Mouse (Mus musculus) intestine, embryonic 15.5 days (tissue): ENCODE data around the gene Prkcg. TPM values are rescaled to one million over a fixed set of nuclear protein-coding genes. Genes with fewer than 3 reads are reported as not detected.

Source experiments
- ATAC-seq: fragments of 200-750 bp; cut with Nextera tagmentation; 2 replicates; pipeline ENCODE4 v1.8.0; 2017; ENCODE audit warnings: moderate TSS enrichment, moderate library complexity
- H3K27ac ChIP-seq: fragments of 300-500 bp; sonication (generic); 2 replicates; pipeline ENCODE4 v1.5.1; 2015; ENCODE audit warnings: mild to moderate bottlenecking, inconsistent platforms
- H3K27me3 ChIP-seq: fragments of 300-500 bp; sonication (generic); replicated peaks from 2 replicates; pipeline ENCODE4 v1.6.1; 2015; ENCODE audit warnings: inconsistent platforms
- H3K36me3 ChIP-seq: fragments of 300-500 bp; sonication (generic); 2 replicates; pipeline ENCODE4 v1.6.1; 2015; ENCODE audit warnings: inconsistent platforms
- H3K4me1 ChIP-seq: fragments of 300-500 bp; sonication (generic); replicated peaks from 2 replicates; pipeline ENCODE4 v1.6.1; 2015; ENCODE audit warnings: inconsistent platforms
- H3K4me2 ChIP-seq: fragments of 300-500 bp; sonication (generic); replicated peaks from 2 replicates; pipeline ENCODE4 v1.6.1; 2015; ENCODE audit warnings: mild to moderate bottlenecking, inconsistent platforms
- H3K4me3 ChIP-seq: fragments of 300-500 bp; sonication (generic); replicated peaks from 2 replicates; pipeline ENCODE4 v1.5.1; 2015; ENCODE audit warnings: inconsistent platforms
- H3K9ac ChIP-seq: fragments of 300-500 bp; sonication (generic); 2 replicates; pipeline ENCODE4 v1.6.1; 2015; ENCODE audit warnings: inconsistent platforms
- H3K9me3 ChIP-seq: fragments of 300-500 bp; sonication (generic); 2 replicates; pipeline ENCODE4 v1.6.1; 2016; ENCODE audit warnings: inconsistent platforms
- WGBS: fragments of 180-500 bp; shearing (Covaris S2); methylation state at CpG from one replicate; pipeline ENCODE4 v1.1.7; 2015; 5-methylcytosine and 5-hydroxymethylcytosine counted together
- polyA plus RNA-seq: library from polyadenylated mRNA; unstranded; fragments of >200 nt; fragmentation: Nextera tagmentation; extraction: Ambion mirVana; gene quantifications from 2 replicates; pipeline ENCODE4 v1.2.1, GENCODE M21; 2015

Gene Prkcg
- polyA plus RNA-seq, 1 experiment from 2014 or later = 0.45 TPM

- H3K27ac ChIP-seq = no peak overlapping the region
- ATAC-seq = no peak
- H3K4me2 ChIP-seq = no peak overlapping the region
- H3K9ac ChIP-seq = no peak overlapping the region
- no peak overlapping the region for H3K4me3 ChIP-seq
- no peaks in the 10 kb centered on the region for H3K9me3 ChIP-seq
- H3K36me3 ChIP-seq = no peaks in the 10 kb centered on the region
- H3K4me1 ChIP-seq = no peaks in the 10 kb centered on the region
- 69% methylated on average over 20 of the region's 20 CpGs for WGBS
- H3K27me3 ChIP-seq = no peaks in the 10 kb centered on the region
Measured at GRCm38 (mm10) chr7:3347366-3348287, 58.6 kb downstream of the Prkcg start.

- H3K27me3 ChIP-seq = no peaks in the 10 kb centered on the region
- H3K4me3 ChIP-seq = no peak overlapping the region
- H3K27ac ChIP-seq = no peak overlapping the region
- no peaks in the 10 kb centered on the region for H3K9me3 ChIP-seq
- H3K4me2 ChIP-seq = no peak overlapping the region
- H3K36me3 ChIP-seq = no peaks in the 10 kb centered on the region
- H3K9ac ChIP-seq = no peak overlapping the region
- no peaks in the 10 kb centered on the region for H3K4me1 ChIP-seq
- WGBS = 67% methylated on average over 5 of the region's 5 CpGs
- ATAC-seq = no peak
Measured at GRCm38 (mm10) chr7:3348326-3348725, 59.3 kb downstream of the Prkcg start.

GRCm38 (mm10) chr7:3349775-3350174 lies 60.8 kb downstream of the Prkcg start:
- Histone ChIP-seq H3K9me3 (no peaks in the 10 kb centered on the region), H3K27ac (no peak overlapping the region), H3K4me1 (no peaks in the 10 kb centered on the region), H3K4me3 (no peak overlapping the region), H3K9ac (no peak overlapping the region), H3K4me2 (no peak overlapping the region), H3K27me3 (no peaks in the 10 kb centered on the region), H3K36me3 (no peaks in the 10 kb centered on the region)
- no peak for ATAC-seq
- WGBS = 91% methylated on average over 9 of the region's 9 CpGs

GRCm38 (mm10) chr7:3351536-3351935 lies 62.6 kb downstream of the Prkcg start:
- Histone ChIP-seq H3K4me3 (no peak overlapping the region), H3K27me3 (no peaks in the 10 kb centered on the region), H3K4me2 (no peak overlapping the region), H3K4me1 (no peaks in the 10 kb centered on the region), H3K36me3 (no peaks in the 10 kb centered on the region), H3K27ac (no peak overlapping the region), H3K9ac (no peak overlapping the region), H3K9me3 (no peaks in the 10 kb centered on the region)
- WGBS = 83% methylated on average over 1 of the region's 1 CpGs
- ATAC-seq = no peak

- H3K27me3 ChIP-seq = no peaks in the 10 kb centered on the region
- no peak overlapping the region for H3K27ac ChIP-seq
- no peak overlapping the region for H3K4me2 ChIP-seq
- no peak overlapping the region for H3K4me3 ChIP-seq
- no peaks in the 10 kb centered on the region for H3K36me3 ChIP-seq
- H3K9me3 ChIP-seq = no peaks in the 10 kb centered on the region
- ATAC-seq = no peak
- no peak overlapping the region for H3K9ac ChIP-seq
- 80% methylated on average over 6 of the region's 6 CpGs for WGBS
- H3K4me1 ChIP-seq = no peaks in the 10 kb centered on the region
Measured at GRCm38 (mm10) chr7:3354850-3355249, 65.9 kb downstream of the Prkcg start.

- H3K4me1 ChIP-seq = no peaks in the 10 kb centered on the region
- no peak for ATAC-seq
Measured at GRCm38 (mm10) chr7:3360678-3361077, 71.7 kb downstream of the Prkcg start.

GRCm38 (mm10) chr7:3365547-3366279 lies 76.7 kb downstream of the Prkcg start:
- no peak overlapping the region for H3K4me3 ChIP-seq
- no peak overlapping the region for H3K27ac ChIP-seq
- no peaks in the 10 kb centered on the region for H3K36me3 ChIP-seq
- 39% methylated on average over 11 of the region's 11 CpGs for WGBS
- H3K27me3 ChIP-seq = peaks cover 17% of the 10 kb centered on the region; the same call in 1 of the 2 replicates
- H3K4me1 ChIP-seq = peaks cover 8% of the 10 kb centered on the region; the same call in 1 of the 2 replicates
- H3K9ac ChIP-seq = no peak overlapping the region
- no peaks in the 10 kb centered on the region for H3K9me3 ChIP-seq
- H3K4me2 ChIP-seq = no peak overlapping the region
- ATAC-seq = no peak

More at GRCm38 (mm10) chr7:3360678-3361077, 71.7 kb downstream of the Prkcg start:
- Histone ChIP-seq H3K4me2 (no peak overlapping the region), H3K27ac (no peak overlapping the region), H3K36me3 (no peaks in the 10 kb centered on the region), H3K27me3 (no peaks in the 10 kb centered on the region), H3K4me3 (no peak overlapping the region), H3K9ac (no peak overlapping the region), H3K9me3 (no peaks in the 10 kb centered on the region)
- WGBS = 91% methylated on average over 1 of the region's 1 CpGs

GRCm38 (mm10) chr7:3366705-3367516 lies 77.9 kb downstream of the Prkcg start:
- Histone ChIP-seq H3K9me3 (no peaks in the 10 kb centered on the region), H3K27ac (no peak overlapping the region), H3K4me1 (peaks cover 8% of the 10 kb centered on the region; the same call in 1 of the 2 replicates), H3K36me3 (no peaks in the 10 kb centered on the region), H3K4me3 (no peak overlapping the region), H3K9ac (no peak overlapping the region), H3K4me2 (peak overlapping the region; percentile 42), H3K27me3 (peaks cover 17% of the 10 kb centered on the region; the same call in 1 of the 2 replicates)
- 21% methylated on average over 42 of the region's 42 CpGs for WGBS
- peak; percentile 41 for ATAC-seq

- no peaks in the 10 kb centered on the region for H3K36me3 ChIP-seq
- no peak overlapping the region for H3K9ac ChIP-seq
- peaks cover 17% of the 10 kb centered on the region; the same call in 1 of the 2 replicates for H3K27me3 ChIP-seq
- H3K9me3 ChIP-seq = no peaks in the 10 kb centered on the region
- ATAC-seq = no peak
- no peak overlapping the region for H3K4me3 ChIP-seq
- 13% methylated on average over 11 of the region's 11 CpGs for WGBS
- H3K4me2 ChIP-seq = peak overlapping the region; percentile 42; the same call in 1 of the 2 replicates
- peaks cover 8% of the 10 kb centered on the region; the same call in 1 of the 2 replicates for H3K4me1 ChIP-seq
- H3K27ac ChIP-seq = no peak overlapping the region
Measured at GRCm38 (mm10) chr7:3367569-3367968, 78.6 kb downstream of the Prkcg start.

- H3K27me3 ChIP-seq = peaks cover 17% of the 10 kb centered on the region; the same call in 1 of the 2 replicates
- 24% methylated on average over 12 of the region's 12 CpGs for WGBS
- H3K9ac ChIP-seq = no peak overlapping the region
- no peak overlapping the region for H3K4me3 ChIP-seq
- peaks cover 8% of the 10 kb centered on the region; the same call in 1 of the 2 replicates for H3K4me1 ChIP-seq
- no peak for ATAC-seq
- H3K36me3 ChIP-seq = no peaks in the 10 kb centered on the region
- no peaks in the 10 kb centered on the region for H3K9me3 ChIP-seq
- no peak overlapping the region for H3K27ac ChIP-seq
- H3K4me2 ChIP-seq = no peak overlapping the region
Measured at GRCm38 (mm10) chr7:3368311-3368710, 79.3 kb downstream of the Prkcg start.

- H3K27ac ChIP-seq = no peak overlapping the region
- H3K9me3 ChIP-seq = no peaks in the 10 kb centered on the region
- H3K9ac ChIP-seq = no peak overlapping the region
- no peak for ATAC-seq
- H3K27me3 ChIP-seq = peaks cover 17% of the 10 kb centered on the region; the same call in 1 of the 2 replicates
- H3K4me3 ChIP-seq = no peak overlapping the region
- no peak overlapping the region for H3K4me2 ChIP-seq
- peaks cover 8% of the 10 kb centered on the region; the same call in 1 of the 2 replicates for H3K4me1 ChIP-seq
- WGBS = 75% methylated on average over 6 of the region's 6 CpGs
- no peaks in the 10 kb centered on the region for H3K36me3 ChIP-seq
Measured at GRCm38 (mm10) chr7:3369189-3369588, 80.2 kb downstream of the Prkcg start.
